Mouse (Mus musculus): ENCODE results near the gene Vcam1. TPM values are rescaled to one million over a fixed set of nuclear protein-coding genes. Genes with fewer than 3 reads are reported as not detected.
A peak's percentile ranks its signal among the peaks of the same experiment; 100 is the strongest.

Vcam1 gene
- total RNA-seq, 2 experiments from 2014 or later: 2.2 to 2.8 TPM

GRCm38 (mm10) chr3:116141226-116141625 is 11.7 kb upstream of the Vcam1 start:
- no peak overlapping the region for H3K4me3 ChIP-seq
- intact Hi-C loops (cut with DNase I): no loop called here
- no peak for DNase-seq
- TF ChIP-seq CTCF (IDR thresholded peaks at IDR 0.05): no peak
- no peak overlapping the region for H3K27ac ChIP-seq

DNA sequence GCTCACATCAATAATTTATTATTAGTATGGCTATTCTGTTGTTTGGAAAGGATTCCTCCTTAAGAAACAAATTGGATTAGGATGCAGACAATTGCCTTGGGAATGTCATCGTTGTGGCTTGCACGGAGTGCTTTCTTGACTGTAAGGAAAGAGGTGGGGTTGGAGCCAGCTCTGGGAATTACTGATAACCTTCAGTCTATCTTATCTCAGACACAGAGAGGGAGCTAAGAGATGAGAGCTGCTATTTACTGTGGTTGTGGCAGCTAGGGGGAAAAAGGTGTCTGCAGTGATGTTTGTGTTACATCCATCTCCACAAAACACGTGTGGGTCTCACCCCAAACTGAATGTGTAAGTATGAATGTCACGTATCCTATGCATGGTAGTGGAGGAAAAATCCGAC is 9.5 kb upstream of the Vcam1 start:
- no peak for DNase-seq
- TF ChIP-seq CTCF (IDR thresholded peaks at IDR 0.05): no peak
- intact Hi-C loops (cut with DNase I): no loop called here
- no peak overlapping the region for H3K27ac ChIP-seq
- H3K4me3 ChIP-seq: no peak overlapping the region

DNA sequence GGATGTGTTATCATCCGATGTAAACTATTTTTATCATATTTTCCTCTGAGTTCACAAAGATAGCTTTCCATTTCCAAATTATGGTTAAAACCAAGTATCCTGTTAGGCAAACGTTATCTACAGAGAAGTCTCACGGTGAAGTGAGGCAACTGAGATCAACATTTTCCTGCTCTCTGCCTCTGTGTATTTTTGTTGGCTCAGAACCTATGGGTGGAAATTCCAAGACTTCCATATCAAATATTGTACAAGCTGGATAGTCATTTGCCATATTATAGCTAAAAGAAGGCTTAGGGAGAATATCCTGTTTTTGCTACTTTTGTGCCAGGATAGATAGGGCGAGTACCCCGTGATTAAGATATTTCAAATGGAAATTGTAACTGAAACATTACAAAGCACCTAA is 8.6 kb upstream of the Vcam1 start:
- no peak for TF ChIP-seq CTCF (IDR thresholded peaks at IDR 0.05)
- intact Hi-C loops (cut with DNase I): no loop called here
- Histone ChIP-seq H3K4me3 (no peak overlapping the region), H3K27ac (no peak overlapping the region)
- DNase-seq: no peak

DNA sequence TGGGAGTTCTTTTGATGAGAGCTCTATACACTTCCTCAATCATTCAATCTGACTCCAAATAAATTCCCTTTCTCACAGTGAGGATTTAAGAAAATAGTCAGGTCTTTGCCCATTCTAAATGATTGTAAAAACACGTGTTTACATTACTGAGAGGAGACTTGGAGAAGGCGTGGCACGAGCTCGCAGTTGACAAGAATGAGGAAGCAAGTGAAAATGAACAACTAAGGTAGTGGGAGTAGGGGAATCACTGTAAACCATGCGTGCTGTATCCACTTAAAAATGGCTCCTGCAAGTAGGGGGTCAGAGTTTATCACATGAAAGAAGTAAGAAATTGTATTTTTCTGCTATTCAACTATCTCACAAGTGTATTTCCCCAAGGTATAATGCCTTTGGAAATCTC is 3.9 kb upstream of the Vcam1 start:
- intact Hi-C loops (cut with DNase I): no loop called here
- Histone ChIP-seq H3K27ac (no peak overlapping the region), H3K4me3 (no peak overlapping the region)
- DNase-seq: no peak
- TF ChIP-seq CTCF (IDR thresholded peaks at IDR 0.05): no peak

DNA sequence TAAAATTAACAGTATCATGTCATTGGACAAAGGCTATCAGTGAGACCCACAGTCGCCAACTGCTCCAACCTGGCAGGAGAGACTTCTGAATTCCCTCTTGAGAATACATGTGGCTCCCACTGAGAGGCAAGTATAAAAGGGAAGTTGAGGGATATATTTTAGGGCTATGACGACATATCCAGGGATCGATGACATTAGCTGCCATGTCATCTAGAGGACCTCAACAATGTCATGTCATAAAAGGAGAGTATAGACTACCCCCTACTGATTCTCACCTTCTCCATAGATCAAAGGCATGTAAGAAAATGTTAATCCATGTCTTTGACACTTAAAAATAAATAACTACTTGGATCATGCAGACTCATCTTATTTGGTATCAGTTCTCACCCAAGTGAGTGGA is 1.2 kb upstream of the Vcam1 start:
- H3K4me3 ChIP-seq: no peak overlapping the region
- no peak overlapping the region for H3K27ac ChIP-seq
- DNase-seq: no peak
- intact Hi-C loops (cut with DNase I): no loop called here
- no peak for TF ChIP-seq CTCF (IDR thresholded peaks at IDR 0.05)

DNA sequence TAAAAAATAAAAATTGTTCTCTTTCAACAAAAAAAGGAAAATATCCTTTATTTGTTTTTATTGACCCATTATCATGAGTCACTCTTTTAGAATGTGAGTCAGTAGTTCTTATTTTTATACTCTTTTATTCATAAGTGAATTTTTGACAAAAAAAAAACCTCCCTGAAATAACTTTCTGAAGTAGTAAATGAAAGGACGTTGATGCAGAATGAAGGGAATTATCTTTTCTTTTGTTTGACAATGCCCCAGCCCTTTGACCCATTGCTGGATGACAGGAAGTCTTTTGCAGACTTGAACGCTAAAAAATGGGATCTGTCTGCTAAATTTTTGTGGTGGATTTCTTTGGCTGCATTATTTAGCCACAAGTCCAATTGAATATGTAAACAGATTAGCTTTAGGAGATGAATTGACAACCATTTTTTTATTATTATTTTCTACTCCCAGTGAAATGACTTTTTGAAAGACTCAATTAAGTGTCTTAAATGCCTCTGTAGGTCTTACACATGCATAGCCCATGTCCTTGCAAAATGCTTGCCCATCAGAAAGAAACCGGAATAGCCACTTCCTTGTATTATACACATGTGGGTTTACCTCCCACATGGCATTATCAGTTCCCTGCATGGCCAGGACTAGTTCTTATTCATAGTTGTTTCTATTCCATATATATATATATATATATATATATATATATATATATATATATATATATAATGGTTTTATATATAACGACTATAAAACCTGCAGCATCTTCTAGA is 530 bp upstream of the Vcam1 start:
- DNase-seq: no peak
- TF ChIP-seq CTCF (IDR thresholded peaks at IDR 0.05): no peak
- intact Hi-C loops (cut with DNase I): no loop called here
- Histone ChIP-seq H3K27ac (no peak overlapping the region), H3K4me3 (peak overlapping the region; percentile 65)

DNA sequence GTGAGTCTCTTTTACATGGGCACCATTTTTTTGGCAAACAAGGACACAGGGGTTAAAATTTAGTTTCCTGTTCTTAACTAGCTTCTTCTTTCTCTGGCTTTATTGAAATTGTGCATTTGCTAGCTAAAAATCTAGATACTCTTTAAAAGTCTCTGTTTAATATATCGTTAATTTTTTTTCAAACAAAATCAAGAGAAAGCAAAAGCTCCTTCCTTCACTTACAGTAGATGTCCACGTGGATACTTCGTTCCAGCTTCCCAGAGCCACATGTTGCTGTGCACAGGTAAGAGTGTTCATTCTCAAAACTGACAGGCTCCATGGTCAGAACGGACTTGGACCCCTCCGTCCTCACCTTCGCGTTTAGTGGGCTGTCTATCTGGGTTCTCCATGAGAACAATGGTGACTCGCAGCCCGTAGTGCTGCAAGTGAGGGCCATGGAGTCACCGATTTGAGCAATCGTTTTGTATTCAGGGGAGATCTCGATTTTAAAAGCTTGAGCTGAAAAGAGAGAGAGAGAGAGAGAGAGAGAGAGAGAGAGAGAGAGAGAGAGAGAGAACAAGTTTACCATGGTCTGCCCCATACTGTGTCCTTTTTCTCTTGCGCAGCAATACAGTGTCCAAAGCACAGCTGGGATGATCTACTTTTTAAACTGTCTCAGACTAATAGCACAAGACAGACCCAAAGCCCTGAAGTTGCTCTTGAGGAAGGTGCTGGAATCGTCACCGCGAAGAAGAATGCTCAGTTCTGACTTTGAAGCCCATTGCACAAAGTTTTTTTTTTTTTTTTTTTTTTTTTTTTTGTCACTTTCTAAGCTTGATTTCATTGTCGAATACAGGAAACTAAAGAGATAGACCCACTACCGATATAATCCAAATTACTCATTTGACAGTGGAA is 930 bp downstream of the Vcam1 start:
- no peak for DNase-seq
- intact Hi-C loops (cut with DNase I): no loop called here
- Histone ChIP-seq H3K27ac (peak overlapping the region; percentile 70), H3K4me3 (peak overlapping the region; percentile 65)
- no peak for TF ChIP-seq CTCF (IDR thresholded peaks at IDR 0.05)

DNA sequence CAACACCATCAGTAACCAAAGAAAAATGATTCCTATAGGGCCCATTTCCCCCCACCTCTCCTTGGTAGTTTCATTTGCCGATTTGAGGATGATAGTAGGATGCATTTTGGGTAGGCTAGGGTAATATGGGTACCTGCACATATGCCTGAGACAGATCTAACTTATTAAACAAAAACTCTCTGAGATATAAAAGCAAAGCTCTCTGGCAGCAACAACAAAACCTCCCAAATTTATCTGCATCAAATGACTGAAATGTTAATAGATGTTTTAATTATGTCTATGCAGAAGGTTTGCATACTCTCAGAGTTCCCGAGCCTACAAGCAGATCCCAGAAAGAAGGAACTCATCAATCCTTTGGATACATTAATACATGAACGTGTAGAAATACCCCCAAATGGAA is 1.7 kb downstream of the Vcam1 start:
- intact Hi-C loops (cut with DNase I): no loop called here
- TF ChIP-seq CTCF (IDR thresholded peaks at IDR 0.05): no peak

GRCm38 (mm10) chr3:116127281-116127680 is 2.2 kb downstream of the Vcam1 start:
- DNase-seq: no peak
- Histone ChIP-seq H3K4me3 (peak overlapping the region; percentile 50), H3K27ac (peak overlapping the region; percentile 28; the same call in 1 of the 2 replicates)
- no peak for TF ChIP-seq CTCF (IDR thresholded peaks at IDR 0.05)
- intact Hi-C loops (cut with DNase I): no loop called here

More for the DNA sequence above, 1.7 kb downstream of the Vcam1 start:
- peak overlapping the region; percentile 65 for H3K4me3 ChIP-seq
- H3K27ac ChIP-seq: peak overlapping the region; percentile 13; the same call in 1 of the 2 replicates
- DNase-seq: no peak

DNA sequence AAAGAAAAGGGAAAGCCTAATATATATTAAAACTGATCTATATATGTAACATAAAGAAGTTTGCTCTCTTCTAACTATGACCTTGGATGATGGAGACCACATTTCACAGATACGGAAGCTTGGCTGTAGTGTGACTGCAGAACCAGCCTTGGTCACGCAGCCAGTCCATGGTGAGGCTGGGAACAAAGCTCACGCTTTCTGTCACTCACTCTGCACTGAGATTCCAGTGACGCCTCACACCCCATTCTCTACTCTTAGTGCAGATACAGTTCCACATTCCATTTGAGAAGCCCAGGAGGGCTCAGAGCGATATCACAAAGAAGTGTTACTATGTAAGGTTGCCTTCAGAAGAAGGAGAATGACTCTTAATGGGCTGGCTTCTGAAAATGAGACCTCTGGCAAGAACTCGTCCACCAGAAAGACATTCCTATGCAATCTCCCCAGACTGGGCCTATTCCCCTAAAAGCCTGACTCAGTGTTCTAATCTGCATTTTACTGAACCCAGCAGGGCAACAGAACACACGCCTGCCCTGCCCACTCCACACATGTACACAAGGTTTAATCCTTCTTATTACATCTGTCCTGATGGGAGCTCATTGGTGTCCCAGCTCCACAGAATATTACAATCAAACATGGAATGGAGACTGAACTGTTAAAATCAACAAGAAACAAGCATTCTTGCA is 2.8 kb downstream of the Vcam1 start:
- Histone ChIP-seq H3K4me3 (peak overlapping the region; percentile 50), H3K27ac (peak overlapping the region; percentile 28; the same call in 1 of the 2 replicates)
- DNase-seq: no peak
- intact Hi-C loops (cut with DNase I): no loop called here
- no peak for TF ChIP-seq CTCF (IDR thresholded peaks at IDR 0.05)

- Histone ChIP-seq H3K4me3 (peak overlapping the region; percentile 5; the same call in 1 of the 2 replicates), H3K27ac (no peak overlapping the region)
- DNase-seq: no peak
- TF ChIP-seq CTCF (IDR thresholded peaks at IDR 0.05): no peak
- intact Hi-C loops (cut with DNase I): no loop called here
Measured at GRCm38 (mm10) chr3:116126070-116126469, 3.4 kb downstream of the Vcam1 start.

DNA sequence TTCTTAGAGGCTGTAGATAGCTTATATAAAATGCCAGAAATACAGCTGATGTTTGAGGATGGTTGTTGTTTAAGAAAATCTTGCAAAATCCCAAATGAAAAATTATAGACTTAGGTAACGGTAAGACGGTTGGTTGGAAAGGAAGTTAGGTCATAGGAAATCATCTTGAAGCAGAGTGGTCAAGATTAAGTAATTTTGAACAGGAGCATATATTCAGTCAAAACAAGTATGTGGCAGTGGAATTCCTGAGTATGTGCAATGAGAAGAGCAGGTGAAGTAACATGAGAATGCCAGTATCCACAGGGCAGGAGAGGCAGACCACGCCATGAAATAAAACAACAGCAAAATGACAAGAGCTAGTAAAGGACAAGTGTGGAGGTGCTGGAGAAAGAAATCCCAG is 5.7 kb downstream of the Vcam1 start:
- DNase-seq: no peak
- TF ChIP-seq CTCF (IDR thresholded peaks at IDR 0.05): no peak
- Histone ChIP-seq H3K27ac (no peak overlapping the region), H3K4me3 (no peak overlapping the region)
- intact Hi-C loops (cut with DNase I): no loop called here

- intact Hi-C loops (cut with DNase I): no loop called here
Measured at GRCm38 (mm10) chr3:116122696-116123095, 6.8 kb downstream of the Vcam1 start.

More at GRCm38 (mm10) chr3:116122696-116123095, 6.8 kb downstream of the Vcam1 start:
- Histone ChIP-seq H3K27ac (no peak overlapping the region), H3K4me3 (no peak overlapping the region)
- DNase-seq: no peak
- no peak for TF ChIP-seq CTCF (IDR thresholded peaks at IDR 0.05)

All from gastrocnemius, adult 2 months (tissue).